Mouse (Mus musculus) heart, adult 2 months (tissue): Measurements from ENCODE around the gene Gnat1. TPM values are rescaled to one million over a fixed set of nuclear protein-coding genes. Genes with fewer than 3 reads are reported as not detected.

ENCODE experiments used
- DNase-seq, 2 experiments: peaks; one replicate each; pipeline ENCODE4 v3.0.0; 2021
- H3K27ac ChIP-seq: fragments of 200-600 bp; 2 replicates; pipeline ENCODE4 v1.8.1; 2022
- H3K27me3 ChIP-seq: fragments of 200-500 bp; 2 replicates; pipeline ENCODE4 v1.6.1; 2012; ENCODE audit warnings: mild to moderate bottlenecking, low read length, inconsistent platforms, mixed read lengths; ENCODE audit not compliant: control insufficient read depth, insufficient read depth
- H3K36me3 ChIP-seq: fragments of 200-500 bp; 2 replicates; pipeline ENCODE4 v1.6.1; 2012; ENCODE audit warnings: low read length, inconsistent platforms; ENCODE audit not compliant: control insufficient read depth, insufficient read depth
- H3K4me1 ChIP-seq: fragments of 200-500 bp; 2 replicates; pipeline ENCODE4 v1.6.1; 2011; ENCODE audit warnings: low read length; ENCODE audit not compliant: control insufficient read depth, insufficient read depth
- H3K4me3 ChIP-seq: fragments of 200-600 bp; 2 replicates; pipeline ENCODE4 v1.8.1; 2022
- H3K79me2 ChIP-seq: fragments of 200-500 bp; replicated peaks from 2 replicates; pipeline ENCODE4 v1.6.1; 2012; ENCODE audit warnings: mild to moderate bottlenecking, inconsistent platforms, low read length, moderate library complexity, mixed read lengths; ENCODE audit not compliant: control insufficient read depth, insufficient read depth
- H3K9ac ChIP-seq: fragments of 200-500 bp; 2 replicates; pipeline ENCODE4 v1.6.1; 2012; ENCODE audit warnings: low read depth, mild to moderate bottlenecking, control low read depth, inconsistent platforms, low read length, mixed read lengths
- CTCF ChIP-seq: fragments of 200-600 bp; IDR thresholded peaks from 2 replicates; pipeline ENCODE4 v1.8.1; 2022; ENCODE audit warnings: antibody characterized with exemption, mild to moderate bottlenecking, moderate library complexity
- EP300 ChIP-seq: fragments of 200-500 bp; IDR thresholded peaks from 2 replicates; pipeline ENCODE4 v1.6.1; 2011; ENCODE audit warnings: low read depth, low read length, control low read depth; ENCODE audit not compliant: insufficient read depth
- POLR2A ChIP-seq: fragments of 200-500 bp; IDR thresholded peaks from 2 replicates; pipeline ENCODE4 v1.6.1; 2011; ENCODE audit warnings: mild to moderate bottlenecking, low read depth, low read length, control low read depth; ENCODE audit not compliant: insufficient read depth
- WGBS: fragments of 180-500 bp; shearing (Covaris S2); methylation state at CpG from one replicate; pipeline ENCODE4 v1.1.7; 2018; 5-methylcytosine and 5-hydroxymethylcytosine counted together
- intact Hi-C: fragments of 180-260 bp; cut with DNase I; formaldehyde crosslinking; loops from one replicate; pipeline ENCODE4 v1.15.1; 2025
- polyA plus RNA-seq: library from polyadenylated mRNA; depleted of rRNA; stranded (reverse); fragments of >200 nt; gene quantifications from 2 replicates; pipeline ENCODE4 v1.2.3, GENCODE M21; 2012
- total RNA-seq, 2 experiments: library from RNA; stranded (reverse); gene quantifications; 2 replicates each; pipeline ENCODE4 v1.2.3; 2021

The Gnat1 gene
- total and polyA plus RNA-seq, 3 experiments, result not detected

DNA sequence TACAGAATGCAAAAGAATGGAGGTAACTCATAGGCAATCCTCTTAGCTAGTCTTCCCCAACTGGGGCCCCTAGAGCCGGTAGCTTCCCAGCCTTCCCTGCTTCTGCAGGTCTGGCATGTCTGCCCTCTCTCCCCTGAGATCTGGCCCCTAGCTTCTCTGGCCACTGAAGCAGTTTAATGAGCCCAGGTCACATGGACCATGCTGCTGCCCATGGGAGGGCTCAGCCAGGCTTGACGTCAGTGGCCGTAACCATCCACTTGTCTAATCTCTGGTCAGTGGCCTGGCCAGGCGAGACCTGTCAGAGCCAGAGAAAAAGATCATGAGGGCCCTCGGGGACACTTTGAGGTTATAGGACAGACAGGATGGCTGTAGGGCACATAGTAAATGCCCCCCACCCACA, 9.3 kb downstream of the Gnat1 start:
- peak; percentile 69 to 83 for DNase-seq
- 47% methylated on average over 5 of the region's 5 CpGs for WGBS
- no peak overlapping the region; the same call in 1 of the 2 replicates for H3K9ac ChIP-seq
- H3K27ac ChIP-seq, result peak overlapping the region; percentile 89
- H3K4me1 ChIP-seq, result peaks cover 13% of the 10 kb centered on the region; the same call in 1 of the 2 replicates
- TF ChIP-seq CTCF (no peak), POLR2A (peak; percentile 89), EP300 (peak; percentile 88)
- no peaks in the 10 kb centered on the region for H3K36me3 ChIP-seq
- H3K4me3 ChIP-seq, result no peak overlapping the region
- H3K27me3 ChIP-seq, result no peaks in the 10 kb centered on the region
- no peaks in the 10 kb centered on the region; the same call in 1 of the 2 replicates for H3K79me2 ChIP-seq
- intact Hi-C loops, result no loop called here

DNA sequence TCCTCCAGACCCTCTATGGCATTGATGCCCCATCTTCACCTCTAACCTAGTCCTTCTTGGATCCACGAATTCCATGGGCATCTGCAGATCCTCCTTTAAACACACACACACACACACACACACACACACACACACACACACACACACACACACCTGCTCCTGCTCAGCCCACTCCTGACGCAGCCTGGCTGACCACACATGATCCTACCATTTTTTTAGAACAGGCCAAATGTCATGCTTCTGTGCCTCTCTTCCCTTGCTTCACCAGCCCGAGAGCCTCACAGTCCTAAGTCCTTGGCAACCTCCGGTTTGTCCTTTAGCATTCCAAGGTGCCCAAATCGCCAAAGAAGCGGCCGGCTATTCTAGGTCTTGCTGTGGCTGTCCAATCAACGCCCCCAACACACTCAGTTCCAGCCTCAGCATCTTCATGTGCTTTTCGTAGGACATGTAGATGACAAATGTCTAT, 10.0 kb downstream of the Gnat1 start, which contains the start of gene Slc38a3:
Gene Slc38a3, minus strand, starts transcription at position 51 of the 466 bp plus-strand sequence.
- no peak for DNase-seq
- intact Hi-C loops, result no loop called here
- Histone ChIP-seq H3K36me3 (no peaks in the 10 kb centered on the region), H3K4me3 (no peak within 1 kb of the TSS), H3K27me3 (no peaks in the 10 kb centered on the region), H3K4me1 (peaks cover 13% of the 10 kb centered on the region; the same call in 1 of the 2 replicates), H3K27ac (peak within 1 kb of the TSS; percentile 89), H3K79me2 (no peaks in the 10 kb centered on the region; the same call in 1 of the 2 replicates), H3K9ac (no peak within 1 kb of the TSS)
- 90% methylated on average over 9 of the region's 9 CpGs for WGBS
- TF ChIP-seq EP300 (no peak), POLR2A (no peak), CTCF (no peak)

DNA sequence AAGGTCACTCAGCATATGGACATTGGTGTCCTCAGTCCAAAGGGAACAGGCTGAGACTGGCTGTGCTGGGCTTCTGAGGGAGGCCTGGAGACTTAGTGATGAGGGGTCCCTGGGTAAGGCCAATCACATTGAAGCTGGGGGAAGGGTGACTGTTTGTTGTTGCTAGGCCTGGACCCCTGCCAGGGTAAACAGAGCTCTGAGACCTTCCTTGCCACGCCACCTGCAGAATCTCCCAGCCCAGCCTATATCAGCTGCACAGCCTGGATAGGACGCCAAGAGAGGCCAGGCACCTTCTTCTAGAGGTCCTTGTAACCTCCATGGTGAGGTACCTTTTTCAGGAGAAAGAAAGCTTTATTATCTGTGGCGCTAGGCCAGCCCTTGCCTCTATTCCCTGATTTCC, 10.6 kb downstream of the Gnat1 start:
- Histone ChIP-seq H3K9ac (no peak overlapping the region), H3K79me2 (no peaks in the 10 kb centered on the region; the same call in 1 of the 2 replicates), H3K36me3 (no peaks in the 10 kb centered on the region), H3K4me1 (peaks cover 13% of the 10 kb centered on the region; the same call in 1 of the 2 replicates), H3K27me3 (no peaks in the 10 kb centered on the region), H3K4me3 (no peak overlapping the region), H3K27ac (peak overlapping the region; percentile 85)
- TF ChIP-seq EP300 (no peak), POLR2A (no peak)
- DNase-seq, result no peak
- intact Hi-C loops, result no loop called here
- 75% methylated on average over 3 of the region's 3 CpGs for WGBS

DNA sequence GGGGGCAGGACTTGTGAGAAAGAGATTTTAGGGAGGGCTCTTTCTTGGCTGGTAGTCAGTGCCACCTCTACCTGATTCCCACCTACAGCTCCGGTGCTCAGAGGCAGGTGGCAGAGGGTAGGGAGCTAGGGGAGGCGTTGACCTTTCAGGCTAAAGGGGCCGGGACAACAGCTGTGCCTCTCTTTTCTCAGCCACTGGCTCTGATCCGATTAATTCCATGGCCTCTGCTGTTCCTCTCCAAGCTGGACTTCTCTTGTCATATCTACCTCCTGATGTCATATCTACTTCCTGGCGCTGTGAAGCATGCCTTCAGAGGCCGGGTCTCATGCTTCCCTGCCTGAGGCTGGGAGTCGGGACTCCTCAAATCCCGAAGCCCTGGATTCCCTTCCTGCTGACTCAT, 11.5 kb downstream of the Gnat1 start:
- 25% methylated on average over 8 of the region's 8 CpGs for WGBS
- Histone ChIP-seq H3K9ac (no peak overlapping the region), H3K79me2 (no peaks in the 10 kb centered on the region; the same call in 1 of the 2 replicates), H3K4me1 (peaks cover 14% of the 10 kb centered on the region; the same call in 1 of the 2 replicates), H3K4me3 (no peak overlapping the region), H3K36me3 (no peaks in the 10 kb centered on the region), H3K27me3 (no peaks in the 10 kb centered on the region), H3K27ac (peak overlapping the region; percentile 85)
- TF ChIP-seq POLR2A, result no peak
- TF ChIP-seq CTCF, result no peak
- no peak for TF ChIP-seq EP300
- DNase-seq, result no peak
- intact Hi-C loops, result no loop called here

DNA sequence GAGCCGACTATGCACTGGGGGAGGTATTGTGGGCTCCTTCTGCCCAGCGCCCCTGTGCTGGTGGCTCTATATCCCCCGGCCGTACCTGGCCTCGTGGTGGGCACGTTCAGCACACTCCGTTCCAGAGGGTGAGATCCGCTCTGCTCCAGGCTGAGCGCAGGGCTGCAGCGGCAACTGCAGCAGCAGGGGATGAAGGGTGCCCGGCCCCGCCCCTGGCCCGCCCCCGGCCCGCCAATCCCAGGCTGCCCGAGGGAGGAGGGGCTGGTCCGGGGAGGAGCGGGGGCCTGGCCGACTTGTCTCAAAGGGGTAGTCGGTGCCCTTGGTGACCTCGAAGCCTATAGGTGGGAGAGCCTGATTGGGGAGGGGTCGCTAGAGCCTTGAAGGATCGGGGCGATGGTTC, 12.3 kb downstream of the Gnat1 start:
- intact Hi-C loops, result no loop called here

DNA sequence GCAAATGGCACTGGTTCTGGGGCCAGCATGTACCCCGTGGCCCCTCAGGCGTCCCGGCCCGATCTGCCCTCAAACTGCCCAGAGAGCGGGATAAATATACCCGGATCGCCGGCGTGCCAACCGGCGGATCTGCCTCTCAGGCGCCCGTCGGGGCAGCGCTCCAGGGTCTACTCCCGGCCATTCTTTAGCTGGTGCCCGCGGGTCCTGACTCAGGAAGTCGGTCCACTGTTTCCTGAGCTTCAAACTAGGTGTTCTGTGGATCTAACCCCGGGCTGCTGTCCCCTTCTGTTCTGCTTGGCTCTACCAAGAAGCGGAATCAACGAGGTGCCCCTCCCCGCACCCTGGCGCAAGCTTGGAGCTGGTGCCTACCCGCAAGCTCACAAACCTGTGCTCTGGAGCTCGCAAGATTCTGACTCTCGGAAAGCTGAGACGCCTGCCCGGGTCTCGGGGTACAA, 12.7 kb downstream of the Gnat1 start:
- DNase-seq, result peak; percentile 55 to 61
- 2% methylated on average over 30 of the region's 30 CpGs for WGBS
- Histone ChIP-seq H3K4me1 (peaks cover 14% of the 10 kb centered on the region; the same call in 1 of the 2 replicates), H3K9ac (peak overlapping the region; percentile 79), H3K79me2 (no peaks in the 10 kb centered on the region; the same call in 1 of the 2 replicates), H3K27me3 (no peaks in the 10 kb centered on the region), H3K4me3 (peak overlapping the region; percentile 57), H3K27ac (peak overlapping the region; percentile 85), H3K36me3 (no peaks in the 10 kb centered on the region)
- intact Hi-C loops, result no loop called here
- TF ChIP-seq POLR2A (no peak), EP300 (no peak), CTCF (no peak)

More for the DNA sequence above, 12.3 kb downstream of the Gnat1 start:
- H3K4me3 ChIP-seq, result peak overlapping the region; percentile 57
- H3K36me3 ChIP-seq, result no peaks in the 10 kb centered on the region
- H3K79me2 ChIP-seq, result no peaks in the 10 kb centered on the region; the same call in 1 of the 2 replicates
- peak; percentile 81 to 82 for DNase-seq
- H3K9ac ChIP-seq, result peak overlapping the region; percentile 79
- peaks cover 14% of the 10 kb centered on the region; the same call in 1 of the 2 replicates for H3K4me1 ChIP-seq
- 2% methylated on average over 24 of the region's 24 CpGs for WGBS
- H3K27ac ChIP-seq, result peak overlapping the region; percentile 85
- peak; percentile 93 for TF ChIP-seq POLR2A
- no peak for TF ChIP-seq CTCF
- TF ChIP-seq EP300, result peak; percentile 54; the same call in 1 of the 2 replicates
- H3K27me3 ChIP-seq, result no peaks in the 10 kb centered on the region
